Mouse (Mus musculus) kidney, postnatal 0 days (tissue): ENCODE data around the gene Kdm4a. TPM values are rescaled to one million over a fixed set of nuclear protein-coding genes. Genes with fewer than 3 reads are reported as not detected.

Experiments
- ATAC-seq: fragments of 200-750 bp; cut with Nextera tagmentation; replicated peaks from 2 replicates; pipeline ENCODE4 v1.8.0; 2017; ENCODE audit warnings: low read depth, moderate number of reproducible peaks, moderate TSS enrichment, moderate library complexity; ENCODE audit not compliant: low FRiP score
- DNase-seq: peaks from one replicate; pipeline ENCODE4 v3.0.0-alpha.2; 2016; ENCODE audit warnings: low spot score
- H3K27ac ChIP-seq: fragments of 300-500 bp; sonication (generic); 2 replicates; pipeline ENCODE4 v1.5.1; 2014; ENCODE audit warnings: mild to moderate bottlenecking
- H3K27me3 ChIP-seq: fragments of 300-500 bp; sonication (generic); 2 replicates; pipeline ENCODE4 v1.6.1; 2014; ENCODE audit warnings: low read length, mixed read lengths; ENCODE audit not compliant: insufficient read depth
- H3K36me3 ChIP-seq: fragments of 300-500 bp; sonication (generic); 2 replicates; pipeline ENCODE4 v1.6.1; 2014; ENCODE audit warnings: low read length, mixed read lengths; ENCODE audit not compliant: insufficient read depth
- H3K4me1 ChIP-seq: fragments of 300-500 bp; sonication (generic); replicated peaks from 2 replicates; pipeline ENCODE4 v1.6.1; 2014; ENCODE audit warnings: antibody characterized with exemption, low read length, mixed read lengths; ENCODE audit not compliant: insufficient read depth
- H3K4me2 ChIP-seq: fragments of 300-500 bp; sonication (generic); 2 replicates; pipeline ENCODE4 v1.6.1; 2014; ENCODE audit warnings: mild to moderate bottlenecking, low read length, moderate library complexity, mixed read lengths
- H3K4me3 ChIP-seq: fragments of 300-500 bp; sonication (generic); replicated peaks from 2 replicates; pipeline ENCODE4 v1.5.1; 2014; ENCODE audit warnings: low read depth, low read length
- H3K9ac ChIP-seq: fragments of 300-500 bp; sonication (generic); 2 replicates; pipeline ENCODE4 v1.6.1; 2014; ENCODE audit warnings: low read depth, low read length
- H3K9me3 ChIP-seq: fragments of 300-500 bp; sonication (generic); replicated peaks from 2 replicates; pipeline ENCODE4 v1.6.1; 2016; ENCODE audit warnings: low read length, inconsistent platforms, mixed read lengths
- CTCF ChIP-seq: IDR thresholded peaks from 2 replicates; pipeline ENCODE4 v1.5.1; 2016; ENCODE audit warnings: antibody characterized with exemption, low read depth, mild to moderate bottlenecking, moderate library complexity
- WGBS: fragments of 180-500 bp; shearing (Covaris S2); extraction: QIAGEN DNeasy Blood & Tissue Kit; methylation state at CpG from one replicate; pipeline ENCODE4 v1.1.7; 2014; 5-methylcytosine and 5-hydroxymethylcytosine counted together
- polyA plus RNA-seq: library from polyadenylated mRNA; unstranded; fragments of >200 nt; fragmentation: Nextera tagmentation; extraction: Ambion mirVana; gene quantifications from 2 replicates; pipeline ENCODE4 v1.2.1, GENCODE M21; 2015

Gene Kdm4a
- polyA plus RNA-seq, 1 experiment from 2014 or later: 32.2 TPM

DNA sequence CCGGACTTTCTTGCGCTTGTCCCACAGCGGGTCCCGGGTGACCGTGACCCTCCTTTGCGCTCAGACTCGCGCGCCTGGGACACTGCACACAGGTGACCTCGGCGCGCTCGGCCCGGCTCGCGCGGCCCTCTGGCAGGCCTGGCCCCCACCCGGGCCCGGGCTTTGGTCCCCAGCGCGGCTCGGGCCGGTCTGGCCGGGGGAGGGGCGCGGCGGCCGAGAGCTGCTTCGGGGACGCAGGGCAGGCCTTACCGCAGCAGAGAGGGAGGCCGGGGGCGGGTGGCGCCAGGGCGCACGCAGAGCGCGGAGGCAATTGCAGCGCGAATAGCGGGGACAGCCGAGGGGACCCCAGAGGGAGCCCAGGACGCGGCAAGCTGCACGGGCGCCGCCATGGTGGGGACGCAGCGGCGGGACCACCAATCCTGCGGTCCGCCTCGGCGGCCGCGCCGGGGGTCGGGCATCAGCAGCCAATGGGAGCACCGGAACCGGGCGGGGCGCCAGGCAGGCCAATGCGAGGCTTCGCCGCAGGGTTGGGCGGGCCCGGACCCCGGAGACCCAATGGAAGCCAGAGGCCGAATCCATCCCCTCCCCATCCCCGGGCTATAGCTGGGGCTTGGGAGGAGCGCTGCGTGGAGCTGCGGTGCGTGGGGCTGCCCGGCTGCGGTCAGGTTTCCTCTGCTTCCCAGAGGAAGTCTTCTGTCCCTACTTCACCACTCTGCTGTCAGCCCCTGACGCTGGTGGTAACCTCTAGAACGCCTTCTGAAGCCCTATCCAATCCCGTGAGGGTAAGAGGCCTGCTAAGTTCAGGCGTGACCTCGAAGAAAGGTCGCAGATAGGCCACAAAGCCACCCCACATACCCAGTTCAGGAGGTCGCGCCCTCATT, 45.1 kb downstream of the Kdm4a start, which contains the start of gene St3gal3:
TSS of gene St3gal3 (minus strand) at position 430 of the 881 bp plus-strand sequence.
- Histone ChIP-seq H3K9me3 (no peaks in the 10 kb centered on the region), H3K27me3 (no peaks in the 10 kb centered on the region), H3K27ac (peak within 1 kb of the TSS; percentile 76), H3K4me2 (peak within 1 kb of the TSS; percentile 93), H3K9ac (peak within 1 kb of the TSS; percentile 86), H3K4me3 (peak within 1 kb of the TSS; percentile 99), H3K36me3 (peaks cover 23% of the 10 kb centered on the region), H3K4me1 (peaks cover 11% of the 10 kb centered on the region)
- under 1% methylated on average over 73 of the region's 84 CpGs for whole genome bisulfite sequencing
- TF ChIP-seq CTCF: no peak
- ATAC-seq (peak; percentile 97), DNase-seq (peak; percentile 98)

DNA sequence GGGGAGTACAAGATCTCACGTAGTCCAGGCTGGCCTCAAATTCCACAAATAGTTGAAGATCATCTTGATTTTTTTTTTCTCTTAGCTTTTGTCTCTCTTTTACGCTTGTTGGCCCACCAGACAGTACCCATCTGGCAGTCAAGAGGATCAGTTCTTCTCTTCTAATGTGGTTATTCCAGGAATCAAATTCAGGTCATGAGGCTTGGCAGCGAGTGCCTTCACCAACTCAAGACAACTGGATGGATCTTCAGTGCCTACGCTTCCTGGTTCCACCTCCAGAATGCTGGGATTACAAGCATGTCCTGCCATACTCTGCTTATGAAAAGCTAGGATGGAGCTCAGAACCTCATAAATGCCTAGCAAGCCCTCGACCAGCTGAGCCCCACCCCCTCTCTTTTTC, 48.5 kb downstream of the Kdm4a start:
- no peak for TF ChIP-seq CTCF
- H3K27me3 ChIP-seq: no peaks in the 10 kb centered on the region
- WGBS: 80% methylated on average over 5 of the region's 5 CpGs

DNA sequence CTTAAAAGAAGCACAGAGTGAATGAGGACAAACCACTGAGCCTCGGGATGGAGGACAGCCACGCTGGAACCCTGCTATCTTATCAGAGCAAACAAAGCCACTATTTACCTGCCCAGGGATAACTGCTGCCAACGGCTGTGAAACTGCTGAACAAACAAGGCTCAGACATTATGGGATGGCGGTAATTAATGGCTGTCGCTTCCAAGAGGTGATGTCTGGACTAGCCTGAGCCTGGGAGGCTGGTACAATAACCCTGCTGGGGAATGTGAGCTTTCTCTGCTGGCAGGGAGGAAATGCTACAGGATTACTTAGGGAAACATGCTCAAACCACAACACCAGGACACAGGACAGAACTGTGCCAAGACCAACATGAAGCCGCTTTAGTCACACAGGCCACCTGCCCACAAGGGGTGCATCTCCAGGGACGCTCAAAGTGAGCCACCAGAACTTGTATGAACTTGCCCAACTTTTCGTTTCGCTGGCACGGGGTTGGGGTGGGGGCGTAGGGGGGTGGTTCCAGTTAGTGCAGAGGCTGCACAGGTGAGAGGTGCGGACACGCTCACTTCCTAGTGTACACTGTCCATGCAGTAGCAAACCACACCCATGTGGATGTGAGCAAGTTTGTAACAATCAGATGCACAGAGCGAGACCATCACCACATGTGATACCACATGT, 56.7 kb downstream of the Kdm4a start:
- no peak; the same call in 1 of the 2 replicates for ATAC-seq
- no peak for TF ChIP-seq CTCF
- Histone ChIP-seq H3K36me3 (no peaks in the 10 kb centered on the region), H3K27me3 (no peaks in the 10 kb centered on the region), H3K9ac (no peak overlapping the region), H3K4me3 (no peak overlapping the region), H3K27ac (no peak overlapping the region), H3K4me2 (no peak overlapping the region), H3K9me3 (no peaks in the 10 kb centered on the region), H3K4me1 (no peaks in the 10 kb centered on the region)
- DNase-seq: no peak
- 72% methylated on average over 14 of the region's 14 CpGs for WGBS

More for the DNA sequence above, 48.5 kb downstream of the Kdm4a start:
- H3K4me1 ChIP-seq: peaks cover 11% of the 10 kb centered on the region
- no peaks in the 10 kb centered on the region for H3K9me3 ChIP-seq
- no peak overlapping the region for H3K9ac ChIP-seq
- H3K4me2 ChIP-seq: no peak overlapping the region
- H3K4me3 ChIP-seq: no peak overlapping the region
- ATAC-seq (no peak), DNase-seq (no peak)
- H3K27ac ChIP-seq: no peak overlapping the region
- H3K36me3 ChIP-seq: 0 out of 2 replicates have a peak, but pooled peaks cover 2% of the 10 kb centered on the region

DNA sequence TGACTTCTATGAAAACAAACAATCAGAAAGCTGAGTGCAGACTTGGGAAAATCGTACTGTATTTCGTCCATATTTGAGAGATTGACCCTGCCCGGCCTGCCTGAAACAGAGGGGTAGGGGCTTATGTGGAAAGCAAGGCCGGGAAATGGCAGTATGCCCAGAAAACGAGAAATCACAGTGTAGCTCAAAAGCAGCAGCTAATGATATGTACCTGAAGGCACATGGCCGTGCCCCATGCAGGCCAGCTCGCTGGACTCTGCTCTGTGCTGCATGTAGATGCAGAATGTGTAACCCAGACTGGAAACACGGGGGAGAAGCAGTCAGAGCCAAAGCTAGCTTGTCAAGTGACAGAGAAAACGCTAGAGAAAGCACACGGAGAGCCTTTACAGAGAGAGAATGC, 57.8 kb downstream of the Kdm4a start:
- Histone ChIP-seq H3K36me3 (no peaks in the 10 kb centered on the region), H3K27me3 (no peaks in the 10 kb centered on the region), H3K4me3 (no peak overlapping the region), H3K9ac (no peak overlapping the region), H3K4me2 (no peak overlapping the region), H3K4me1 (no peaks in the 10 kb centered on the region), H3K27ac (no peak overlapping the region), H3K9me3 (no peaks in the 10 kb centered on the region)
- DNase-seq (no peak), ATAC-seq (no peak)
- TF ChIP-seq CTCF: no peak
- WGBS: 63% methylated on average over 10 of the region's 10 CpGs

DNA sequence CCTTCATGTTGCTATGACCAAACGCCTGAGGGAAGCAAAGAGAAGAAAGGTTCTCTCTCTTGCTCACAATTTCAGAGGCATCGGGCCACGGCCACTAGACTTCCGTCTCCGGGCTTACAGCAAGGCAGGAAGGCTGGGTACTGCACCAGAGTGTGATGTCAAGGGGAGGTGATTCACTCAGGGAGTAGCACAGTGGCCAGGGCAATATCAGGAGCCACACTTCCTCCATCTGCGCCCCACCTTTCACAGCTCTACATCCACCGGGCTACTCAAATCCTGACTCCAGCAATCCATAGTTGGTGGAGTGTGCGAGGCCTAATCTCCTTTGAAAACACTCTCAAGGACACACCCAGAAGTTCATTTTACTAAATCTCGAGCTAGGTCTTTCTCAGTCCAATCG, 62.3 kb downstream of the Kdm4a start:
- no peak overlapping the region for H3K9ac ChIP-seq
- H3K27ac ChIP-seq: no peak overlapping the region
- H3K4me1 ChIP-seq: no peaks in the 10 kb centered on the region
- DNase-seq: no peak
- no peak for TF ChIP-seq CTCF
- 92% methylated on average over 10 of the region's 10 CpGs for WGBS
- H3K36me3 ChIP-seq: no peaks in the 10 kb centered on the region
- no peaks in the 10 kb centered on the region for H3K9me3 ChIP-seq
- no peak overlapping the region for H3K4me3 ChIP-seq
- no peak overlapping the region for H3K4me2 ChIP-seq
- H3K27me3 ChIP-seq: no peaks in the 10 kb centered on the region
- ATAC-seq: no peak

DNA sequence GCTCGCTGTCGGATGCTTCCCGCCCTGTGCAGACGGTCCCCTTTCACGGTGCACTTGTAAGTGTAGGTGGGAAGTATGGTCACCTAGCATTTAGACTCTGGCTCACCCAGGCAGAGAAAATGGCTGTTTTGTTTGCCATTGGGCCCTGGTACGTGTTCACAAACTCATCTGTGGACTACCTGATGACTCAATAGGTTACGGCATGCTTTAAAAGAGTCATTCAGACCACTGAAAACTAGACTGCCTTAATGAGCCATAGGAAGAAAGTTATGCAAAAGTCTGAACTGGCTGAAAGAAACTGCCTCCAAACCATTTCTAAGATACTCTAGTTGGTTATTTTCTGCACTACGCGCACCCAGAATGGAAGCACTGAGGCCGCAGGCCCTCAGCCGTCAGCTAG, 63.7 kb downstream of the Kdm4a start:
- Histone ChIP-seq H3K27ac (no peak overlapping the region), H3K27me3 (no peaks in the 10 kb centered on the region), H3K4me2 (no peak overlapping the region), H3K36me3 (no peaks in the 10 kb centered on the region), H3K9ac (no peak overlapping the region), H3K4me1 (no peaks in the 10 kb centered on the region), H3K9me3 (no peaks in the 10 kb centered on the region), H3K4me3 (no peak overlapping the region)
- ATAC-seq: no peak
- TF ChIP-seq CTCF: no peak
- DNase-seq: no peak
- 79% methylated on average over 11 of the region's 11 CpGs for WGBS
